Mouse (Mus musculus) gastrocnemius, postnatal 25 days (tissue): Measurements from ENCODE around the gene Cyb5b. TPM values are rescaled to one million over a fixed set of nuclear protein-coding genes. Genes with fewer than 3 reads are reported as not detected.

ENCODE experiments used
- DNase-seq: peaks from one replicate; pipeline ENCODE4 v3.0.0; 2022
- total RNA-seq, 2 experiments: library from RNA; stranded (reverse); gene quantifications; 1 replicate in 1 of 2; 2 replicates in 1 of 2; pipeline ENCODE4 v1.2.3; 2021

Cyb5b gene
- total RNA-seq, 2 experiments from 2014 or later = 26.7 to 29.0 TPM

DNA sequence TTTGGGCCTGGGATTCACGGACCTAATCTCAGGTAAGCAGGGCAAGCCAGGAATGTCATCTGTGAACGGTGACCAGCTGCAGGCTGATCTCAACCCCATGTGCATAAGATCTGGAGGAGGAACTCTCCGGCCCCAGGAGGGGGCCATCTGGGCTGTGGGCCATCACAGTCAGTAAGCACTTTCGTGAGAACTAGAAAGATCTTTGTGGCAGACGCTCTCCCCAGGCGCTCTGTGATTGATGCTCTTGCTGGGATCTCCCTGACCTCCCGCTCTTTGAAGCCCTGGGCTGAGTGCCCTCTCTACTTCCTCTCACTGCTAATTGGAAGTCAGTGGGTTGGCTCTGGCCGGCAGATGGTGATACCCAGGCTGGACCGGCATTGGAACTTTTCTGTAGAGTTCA, 75.7 kb downstream of the Cyb5b start:
- no peak for DNase-seq

DNA sequence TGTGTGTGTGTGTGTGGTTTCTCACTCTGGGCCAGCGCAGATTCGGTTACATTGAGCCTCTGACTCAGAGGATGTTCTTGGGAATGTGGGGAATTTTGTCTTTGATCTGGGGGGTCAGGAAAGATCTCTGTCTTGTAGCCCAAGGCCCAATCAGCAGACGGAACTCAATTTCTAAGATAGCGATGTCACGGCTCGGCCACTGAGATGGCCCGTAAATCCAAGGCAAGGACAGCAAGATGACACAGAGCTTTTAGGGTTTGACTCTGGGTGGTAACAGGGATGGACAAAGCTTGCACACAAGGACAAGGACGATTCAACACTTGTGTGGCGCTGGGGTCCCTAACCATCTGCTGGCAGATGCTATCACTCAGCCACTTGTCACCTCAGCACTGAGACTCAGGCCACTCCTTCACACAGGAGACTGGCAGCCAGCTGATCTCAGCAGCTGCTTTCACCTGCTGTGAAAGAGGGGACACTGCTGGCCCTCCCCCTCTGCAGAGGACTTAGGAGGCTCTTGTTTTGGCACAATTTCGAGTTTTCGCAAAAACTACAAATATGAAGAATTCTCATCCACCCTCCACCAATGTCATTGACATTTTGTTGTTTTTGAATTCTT, 76.7 kb downstream of the Cyb5b start:
- DNase-seq = no peak

- no peak for DNase-seq
Measured at GRCm38 (mm10) chr8:107233251-107233650, 82.8 kb downstream of the Cyb5b start.

- DNase-seq = no peak
Measured at GRCm38 (mm10) chr8:107233718-107234117, 83.3 kb downstream of the Cyb5b start.

Other genes starting within 250 kb of the Cyb5b start
- 1 to 10 TPM; 6.1 to 6.9 TPM for gene Sntb2, start 214.9 kb upstream of the Cyb5b start, total RNA-seq
- gene Vps4a, start 119.4 kb upstream of the Cyb5b start, total RNA-seq = 10 to 100 TPM; 53.1 to 56.2 TPM
- 10 to 100 TPM; 35.7 to 39.8 TPM for gene Pdf, start 102.0 kb upstream of the Cyb5b start, total RNA-seq
- gene Cog8, start 94.0 kb upstream of the Cyb5b start, total RNA-seq = 10 to 100 TPM; 15.8 to 17.6 TPM
- 10 to 100 TPM; 14.7 to 18.5 TPM for gene Nip7, start 93.8 kb upstream of the Cyb5b start, total RNA-seq
- gene Tmed6, start 85.0 kb upstream of the Cyb5b start, total RNA-seq = not detected
- gene Terf2, start 54.1 kb upstream of the Cyb5b start, total RNA-seq = 10 to 100 TPM; 10.2 to 10.9 TPM
- gene Nfat5, start 142.8 kb downstream of the Cyb5b start, total RNA-seq = 10 to 100 TPM; 14.4 to 16.9 TPM